27 mouse cellular contexts compared by ENCODE assay signal in genomic region chr13:8805931-8806330, GRCm38 (mm10).
"Had no signal": no experiment of that assay in that cellular context is flagged by ENCODE, and none has a peak within 500 bp of the region (broad histone marks: within the 10 kb centered on the region; RNA-seq: fewer than 3 reads in every experiment).

No protein-coding gene starts in this region.

- H3K9ac ChIP-seq: heart, embryonic 13.5 days; heart, embryonic 15.5 days; hindbrain, embryonic 13.5 days; hindbrain, embryonic 15.5 days; kidney, embryonic 15.5 days; limb, embryonic 12.5 days; liver, embryonic 13.5 days had no signal

- ATAC-seq: hindbrain, postnatal 0 days; intestine, embryonic 16.5 days had no signal

- H3K4me3 ChIP-seq: heart, adult 2 months; heart, embryonic 13.5 days; heart, embryonic 15.5 days; hindbrain, embryonic 13.5 days; hindbrain, embryonic 15.5 days; kidney, embryonic 15.5 days; limb, embryonic 10.5 days; limb, embryonic 12.5 days; liver, embryonic 13.5 days had no signal

- H3K27me3 ChIP-seq: heart, embryonic 13.5 days; heart, embryonic 15.5 days; hindbrain, embryonic 13.5 days; hindbrain, embryonic 15.5 days; kidney, embryonic 15.5 days; limb, embryonic 12.5 days; liver, embryonic 13.5 days had no signal

- H3K4me2 ChIP-seq: heart, embryonic 11.5 days; heart, embryonic 13.5 days; heart, embryonic 15.5 days; hindbrain, embryonic 13.5 days; hindbrain, embryonic 15.5 days; kidney, embryonic 15.5 days; limb, embryonic 12.5 days; liver, embryonic 11.5 days; liver, embryonic 13.5 days had no signal

- DNase-seq: gastrocnemius, postnatal 14 days; gastrocnemius, postnatal 36 days; heart, adult 11 months; heart, adult 2 months; heart, postnatal 14 days; heart, postnatal 36 days; kidney, adult 11 months; kidney, adult 2 months; kidney, adult 9 months; kidney, postnatal 14 days; kidney, postnatal 36 days; layer of hippocampus, adult 9-11 months; layer of hippocampus, postnatal 36 days; liver; liver, embryonic 13.5 days had no signal

- H3K4me1 ChIP-seq: heart, embryonic 15.5 days; hindbrain, embryonic 13.5 days; hindbrain, embryonic 15.5 days; kidney, embryonic 15.5 days; limb, embryonic 10.5 days; limb, embryonic 12.5 days; liver, embryonic 13.5 days had no signal

- H3K27ac ChIP-seq: heart, adult 2 months; heart, embryonic 13.5 days; heart, embryonic 15.5 days; hindbrain, embryonic 13.5 days; hindbrain, embryonic 15.5 days; hindbrain, postnatal 0 days; kidney, embryonic 15.5 days; kidney, postnatal 0 days; limb, embryonic 10.5 days; limb, embryonic 12.5 days; liver, embryonic 13.5 days had no signal

- H3K9me3 ChIP-seq: heart, embryonic 13.5 days; heart, embryonic 15.5 days; hindbrain, embryonic 13.5 days; hindbrain, embryonic 15.5 days; kidney, embryonic 15.5 days; limb, embryonic 10.5 days; limb, embryonic 12.5 days; liver, embryonic 13.5 days had no signal
